Mouse (Mus musculus) layer of hippocampus, adult 9-10 months (tissue): Measurements from ENCODE around the gene Chd3.
"Not testable (repeated sequence)": the region's sequence is repeated elsewhere in the genome, so short reads cannot be mapped to it uniquely, and the experiment has no call there.

ENCODE experiments used
- DNase-seq: peaks from one replicate; pipeline ENCODE4 v3.0.0; 2022; ENCODE audit warnings: low spot score

The Chd3 gene

GRCm38 (mm10) chr11:69406867-69407723, 37.9 kb upstream of the Chd3 start:
- DNase-seq, result no peak

- no peak for DNase-seq
Observed at GRCm38 (mm10) chr11:69406282-69406681, 37.1 kb upstream of the Chd3 start.

- no peak for DNase-seq
Observed at GRCm38 (mm10) chr11:69405397-69406200, 36.4 kb upstream of the Chd3 start.

GRCm38 (mm10) chr11:69404595-69405396, 35.6 kb upstream of the Chd3 start:
- no peak for DNase-seq

- DNase-seq, result no peak
Observed at GRCm38 (mm10) chr11:69403691-69404594, 34.7 kb upstream of the Chd3 start.

GRCm38 (mm10) chr11:69401987-69402386, 32.8 kb upstream of the Chd3 start:
- DNase-seq, result no peak

DNA sequence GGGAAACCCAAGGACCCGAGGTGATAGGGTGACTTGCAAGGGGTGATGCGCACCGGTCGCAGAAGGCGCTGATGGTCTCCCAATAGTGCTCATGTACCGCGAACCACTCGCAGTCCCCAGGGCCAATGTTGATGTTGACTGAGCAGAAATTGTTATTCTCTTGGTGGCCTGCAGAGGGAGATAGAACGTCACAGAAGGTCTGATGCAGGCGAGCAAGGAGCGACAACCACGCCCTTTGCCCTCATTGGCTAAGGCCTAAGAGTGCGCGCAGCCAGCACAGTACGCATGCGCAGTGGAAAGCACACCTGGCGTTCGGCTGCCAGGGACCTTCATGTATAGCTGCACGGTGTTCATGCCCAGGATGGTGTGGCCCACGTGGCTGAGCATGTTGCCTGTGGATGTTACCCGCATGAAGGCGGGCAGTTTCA, 32.0 kb upstream of the Chd3 start:
- peak; percentile 75 for DNase-seq

- no peak for DNase-seq
Observed at GRCm38 (mm10) chr11:69400083-69400850, 31.1 kb upstream of the Chd3 start.

DNA sequence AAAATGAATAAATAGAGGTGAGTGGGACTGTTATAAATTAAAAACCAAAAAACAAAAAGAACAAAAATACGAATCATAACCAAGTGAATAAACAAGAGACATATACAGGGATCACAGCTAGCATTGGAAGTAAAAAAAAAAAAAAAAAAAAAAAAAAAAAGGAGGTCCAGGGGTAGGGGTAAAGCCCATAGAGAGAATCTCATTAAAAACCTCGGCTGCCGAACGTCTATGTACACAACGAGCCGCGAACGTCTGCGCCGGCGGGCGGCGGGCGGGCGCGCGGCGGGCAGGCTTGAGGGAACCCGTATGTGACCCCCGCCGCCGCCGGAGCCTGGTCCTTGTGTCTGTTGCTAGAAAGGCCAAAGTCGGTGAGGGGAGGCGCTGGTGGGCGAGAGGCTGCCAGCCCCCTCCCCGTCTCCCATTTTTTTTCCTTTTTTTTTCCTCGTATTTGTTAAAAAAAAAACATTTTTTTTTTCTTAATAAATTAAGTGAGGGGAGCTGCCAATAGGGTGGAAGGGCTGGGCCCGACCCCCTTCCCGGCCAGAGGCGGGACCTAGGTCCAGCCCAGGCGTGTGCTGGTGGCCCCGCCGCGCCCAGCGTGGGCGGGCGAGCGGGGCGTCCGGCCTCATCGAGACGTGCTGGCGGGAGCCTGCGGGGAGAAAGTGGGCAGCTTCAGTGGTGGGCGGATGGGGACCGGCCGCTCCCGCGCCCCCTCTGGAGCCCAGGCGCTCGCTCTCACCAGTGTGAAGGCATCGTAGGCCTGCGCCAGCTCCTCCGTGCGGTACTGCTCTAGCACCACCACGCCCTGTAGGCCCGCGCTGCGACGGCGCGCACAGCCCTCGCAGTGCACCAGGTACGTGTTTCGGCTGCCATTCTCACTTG, 30.2 kb upstream of the Chd3 start:
- no peak for DNase-seq

- DNase-seq, result no peak
Observed at GRCm38 (mm10) chr11:69398486-69399200, 29.4 kb upstream of the Chd3 start.

- DNase-seq, result no peak
Observed at GRCm38 (mm10) chr11:69398059-69398458, 28.9 kb upstream of the Chd3 start, which contains the start of gene Tmem88. Tmem88 (minus strand) TSS chr11:69398234.

- no peak for DNase-seq
Observed at GRCm38 (mm10) chr11:69397581-69398057, 28.4 kb upstream of the Chd3 start.

DNA sequence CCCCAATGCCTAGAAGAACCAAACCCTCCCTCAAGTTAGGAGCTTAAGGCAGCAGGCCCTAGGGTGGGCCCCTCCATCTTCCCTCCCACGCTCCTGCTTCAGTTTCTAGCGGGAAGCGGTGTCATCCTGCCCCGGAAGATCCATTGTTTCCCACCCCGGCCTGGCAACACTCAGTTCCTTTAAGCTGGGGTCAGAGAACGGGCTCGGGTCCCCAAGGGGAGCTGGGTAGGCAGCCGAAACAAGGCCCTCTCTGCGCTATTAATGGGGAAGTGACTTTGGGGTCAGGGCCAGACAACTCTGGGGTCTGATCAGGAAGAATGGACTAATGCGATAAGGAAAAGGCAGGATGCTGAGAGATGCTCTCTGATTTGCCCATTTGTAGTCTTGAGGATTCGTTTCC, 27.6 kb upstream of the Chd3 start:
- DNase-seq, result no peak

DNA sequence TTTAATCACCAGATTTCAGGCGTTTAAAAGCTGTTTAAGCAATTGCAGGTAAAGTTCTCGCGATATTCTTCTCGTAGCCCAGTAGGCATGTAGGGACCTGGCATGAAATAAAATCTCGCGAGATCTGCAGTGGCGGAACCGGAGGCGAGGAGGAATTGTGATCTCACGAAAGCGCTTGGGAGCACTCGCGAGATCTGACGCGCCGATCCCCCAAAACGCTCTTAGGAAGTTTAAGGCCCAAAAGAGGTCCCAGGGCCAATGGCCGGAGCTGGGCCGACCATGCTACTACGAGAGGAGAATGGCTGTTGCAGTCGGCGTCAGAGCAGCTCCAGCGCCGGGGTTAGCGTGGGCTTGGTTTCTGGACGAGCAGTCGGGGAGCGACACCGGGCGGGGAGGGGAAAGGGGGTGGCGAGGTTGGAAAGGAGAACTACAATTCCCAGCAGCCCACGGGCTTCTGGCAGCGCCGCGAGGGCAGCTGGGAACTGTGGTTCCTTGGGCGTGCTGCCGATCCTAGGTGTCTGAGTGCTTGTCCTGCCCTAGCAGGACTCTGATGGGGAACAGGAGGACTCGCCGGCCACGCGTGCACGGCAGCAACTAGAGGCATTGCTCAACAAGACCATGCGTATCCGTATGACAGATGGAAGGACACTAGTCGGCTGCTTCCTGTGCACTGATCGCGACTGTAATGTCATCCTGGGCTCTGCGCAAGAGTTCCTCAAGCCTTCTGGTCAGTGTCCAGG, 26.6 kb upstream of the Chd3 start:
- DNase-seq, result peak; percentile 99

- peak; percentile 91 for DNase-seq
Observed at GRCm38 (mm10) chr11:69395235-69395633, 26.0 kb upstream of the Chd3 start, which contains the start of the genes Naa38 and Cyb5d1. Naa38 (plus strand) TSS chr11:69395487. Cyb5d1 (minus strand) TSS chr11:69395631.

GRCm38 (mm10) chr11:69394591-69395167, 25.5 kb upstream of the Chd3 start:
- not testable (repeated sequence) for DNase-seq

- peak; percentile 77 for DNase-seq
Observed at GRCm38 (mm10) chr11:69390400-69391034, 21.3 kb upstream of the Chd3 start.
